Mouse (Mus musculus): ENCODE measurements around the gene Dnajc8. TPM values are rescaled to one million over a fixed set of nuclear protein-coding genes. Genes with fewer than 3 reads are reported as not detected.

The Dnajc8 gene
- total RNA-seq, 1 experiment: 167 TPM

DNA sequence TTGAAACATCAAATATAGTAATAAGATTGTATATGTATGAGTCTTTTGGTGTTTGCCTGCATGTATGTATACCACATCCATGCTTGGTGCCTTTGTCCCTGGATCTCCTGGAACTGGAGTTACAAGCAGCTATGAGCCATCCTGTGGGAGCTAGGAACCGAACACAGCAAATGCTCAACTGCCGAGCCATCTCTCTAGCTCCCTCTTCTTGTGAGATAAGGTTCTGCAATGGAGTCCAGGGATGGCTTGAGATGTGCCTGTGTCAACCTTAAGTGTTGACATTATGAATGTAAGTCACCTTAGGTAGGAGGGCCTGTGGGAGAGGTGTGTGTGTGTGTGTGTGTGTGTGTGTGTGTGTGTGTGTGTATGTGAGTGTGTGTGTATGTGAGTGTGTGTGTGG, 8.7 kb upstream of the Dnajc8 start:
- DNase-seq (ENCODE audit: low read depth, low spot score): no peak

DNA sequence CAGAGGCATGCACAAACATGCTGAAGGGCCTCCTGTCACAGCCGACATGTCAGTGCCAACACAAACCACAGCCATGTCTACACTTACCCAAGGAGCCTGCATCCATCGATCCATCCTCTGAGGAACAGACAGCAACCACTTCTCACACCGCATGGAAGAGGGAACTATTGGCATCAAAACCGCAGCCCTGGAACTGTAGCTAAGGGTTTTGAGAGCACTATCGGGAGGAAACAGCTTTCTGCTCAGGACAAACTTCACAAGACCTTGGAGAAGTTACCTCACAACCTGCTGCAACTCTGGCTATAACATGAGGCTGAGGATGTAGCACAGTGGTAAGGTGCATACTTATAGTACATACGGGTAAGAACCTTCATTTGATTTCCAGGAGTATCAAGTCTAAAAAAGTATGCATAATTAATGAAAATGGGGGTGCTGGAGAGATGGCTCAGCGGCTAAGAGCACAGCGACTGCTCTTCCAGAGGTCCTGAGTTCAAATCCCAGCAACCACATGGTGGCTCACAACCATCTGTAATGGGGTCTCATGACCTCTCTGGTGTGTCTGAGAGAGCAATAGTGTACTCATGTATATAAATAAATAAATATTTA, 7.3 kb upstream of the Dnajc8 start:
- Histone ChIP-seq H3K9ac (ENCODE audit: insufficient read depth, low read depth, low read length, poor library complexity, severe bottlenecking) (no peak overlapping the region), H3K4me3 (ENCODE audit: insufficient read depth in 1 of 2, low read depth in 1 of 2, low read length in 2 of 2, poor library complexity in 1 of 2, severe bottlenecking in 1 of 2) (no peak overlapping the region), H3K4me1 (ENCODE audit: control insufficient read depth in 2 of 2, insufficient read depth in 2 of 2, low read length in 2 of 2, poor library complexity in 1 of 2) (peaks cover 2 to 9% of the 10 kb centered on the region in 2 experiments; a peak in 2 of 4 replicates), H3K9me3 (ENCODE audit: control insufficient read depth, insufficient read depth, low read depth, low read length) (no peaks in the 10 kb centered on the region), H3K27ac (ENCODE audit: insufficient read depth, low read depth, low read length, poor library complexity, severe bottlenecking) (no peak overlapping the region), H3K36me3 (ENCODE audit: control insufficient read depth, insufficient read depth, low read length, poor library complexity, severe bottlenecking) (peaks cover 9% of the 10 kb centered on the region; the same call in 1 of the 2 replicates)
- in situ Hi-C loops (cut with MboI; ENCODE audit: low sequenced_read_pairs in 2 of 2, unreplicated experiment in 2 of 2): no loop called here
- TF ChIP-seq MAFK (IDR thresholded peaks at IDR 0.05; ENCODE audit: insufficient read depth, low read depth, low read length): no peak
- TF ChIP-seq ZC3H11A (IDR thresholded peaks at IDR 0.05; ENCODE audit: borderline replicate concordance, low read depth, low read length): no peak
- no peak for TF ChIP-seq ZNF384 (IDR thresholded peaks at IDR 0.05; ENCODE audit: low read depth, low read length)
- TF ChIP-seq CHD2 (IDR thresholded peaks at IDR 0.05; ENCODE audit: low read depth, low read length): no peak
- TF ChIP-seq HCFC1 (IDR thresholded peaks at IDR 0.05; ENCODE audit: borderline replicate concordance, insufficient read depth, low read length): no peak
- DNase-seq (ENCODE audit: low read depth, low spot score): no peak

More for the DNA sequence above, 8.7 kb upstream of the Dnajc8 start:
- Histone ChIP-seq H3K4me1 (ENCODE audit: control insufficient read depth in 2 of 2, insufficient read depth in 2 of 2, low read length in 2 of 2, poor library complexity in 1 of 2) (peaks cover 2 to 9% of the 10 kb centered on the region in 2 experiments; a peak in 2 of 4 replicates), H3K36me3 (ENCODE audit: control insufficient read depth, insufficient read depth, low read length, poor library complexity, severe bottlenecking) (peaks cover 9% of the 10 kb centered on the region; the same call in 1 of the 2 replicates), H3K4me3 (ENCODE audit: insufficient read depth in 1 of 2, low read depth in 1 of 2, low read length in 2 of 2, poor library complexity in 1 of 2, severe bottlenecking in 1 of 2) (no peak overlapping the region), H3K9ac (ENCODE audit: insufficient read depth, low read depth, low read length, poor library complexity, severe bottlenecking) (no peak overlapping the region), H3K27ac (ENCODE audit: insufficient read depth, low read depth, low read length, poor library complexity, severe bottlenecking) (no peak overlapping the region), H3K9me3 (ENCODE audit: control insufficient read depth, insufficient read depth, low read depth, low read length) (no peaks in the 10 kb centered on the region)
- in situ Hi-C loops (cut with MboI; ENCODE audit: low sequenced_read_pairs in 2 of 2, unreplicated experiment in 2 of 2): no loop called here
- TF ChIP-seq ZC3H11A (IDR thresholded peaks at IDR 0.05; ENCODE audit: borderline replicate concordance, low read depth, low read length) (no peak), MAFK (IDR thresholded peaks at IDR 0.05; ENCODE audit: insufficient read depth, low read depth, low read length) (no peak), CHD2 (IDR thresholded peaks at IDR 0.05; ENCODE audit: low read depth, low read length) (no peak), HCFC1 (IDR thresholded peaks at IDR 0.05; ENCODE audit: borderline replicate concordance, insufficient read depth, low read length) (no peak), ZNF384 (IDR thresholded peaks at IDR 0.05; ENCODE audit: low read depth, low read length) (no peak)

DNA sequence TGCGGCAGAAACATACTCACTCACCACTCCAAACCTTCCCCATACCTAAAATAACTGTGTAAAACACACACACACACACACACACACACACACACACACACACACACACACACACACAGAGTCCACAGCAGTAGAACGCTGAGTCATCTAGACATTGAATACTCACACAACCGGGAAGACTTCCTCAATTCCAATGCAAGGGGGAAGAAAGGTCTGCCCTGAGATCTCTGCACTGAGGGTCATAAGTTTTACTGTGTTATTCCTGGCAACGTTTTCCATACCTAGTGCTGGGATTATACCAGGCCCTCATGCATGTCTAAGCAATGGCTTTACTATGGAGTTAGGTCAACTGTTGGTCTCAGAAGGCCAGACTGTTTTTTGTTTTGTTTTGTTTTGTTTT, 6.0 kb upstream of the Dnajc8 start:
- TF ChIP-seq MAFK (IDR thresholded peaks at IDR 0.05; ENCODE audit: insufficient read depth, low read depth, low read length) (peak; percentile 57; the same call in 1 of the 2 replicates), HCFC1 (IDR thresholded peaks at IDR 0.05; ENCODE audit: borderline replicate concordance, insufficient read depth, low read length) (no peak), CHD2 (IDR thresholded peaks at IDR 0.05; ENCODE audit: low read depth, low read length) (no peak)
- H3K27ac ChIP-seq (ENCODE audit: insufficient read depth, low read depth, low read length, poor library complexity, severe bottlenecking): no peak overlapping the region; the same call in 1 of the 2 replicates
- H3K9me3 ChIP-seq (ENCODE audit: control insufficient read depth, insufficient read depth, low read depth, low read length): no peaks in the 10 kb centered on the region
- no peak overlapping the region for H3K9ac ChIP-seq (ENCODE audit: insufficient read depth, low read depth, low read length, poor library complexity, severe bottlenecking)
- H3K36me3 ChIP-seq (ENCODE audit: control insufficient read depth, insufficient read depth, low read length, poor library complexity, severe bottlenecking): peaks cover 9% of the 10 kb centered on the region; the same call in 1 of the 2 replicates
- in situ Hi-C loops (cut with MboI; ENCODE audit: low sequenced_read_pairs in 2 of 2, unreplicated experiment in 2 of 2): no loop called here
- no peak overlapping the region for H3K4me3 ChIP-seq (ENCODE audit: insufficient read depth in 1 of 2, low read depth in 1 of 2, low read length in 2 of 2, poor library complexity in 1 of 2, severe bottlenecking in 1 of 2)
- no peak for DNase-seq (ENCODE audit: low read depth, low spot score)
- peaks cover 7 to 9% of the 10 kb centered on the region in 2 experiments; a peak in 3 of 4 replicates for H3K4me1 ChIP-seq (ENCODE audit: control insufficient read depth in 2 of 2, insufficient read depth in 2 of 2, low read length in 2 of 2, poor library complexity in 1 of 2)

DNA sequence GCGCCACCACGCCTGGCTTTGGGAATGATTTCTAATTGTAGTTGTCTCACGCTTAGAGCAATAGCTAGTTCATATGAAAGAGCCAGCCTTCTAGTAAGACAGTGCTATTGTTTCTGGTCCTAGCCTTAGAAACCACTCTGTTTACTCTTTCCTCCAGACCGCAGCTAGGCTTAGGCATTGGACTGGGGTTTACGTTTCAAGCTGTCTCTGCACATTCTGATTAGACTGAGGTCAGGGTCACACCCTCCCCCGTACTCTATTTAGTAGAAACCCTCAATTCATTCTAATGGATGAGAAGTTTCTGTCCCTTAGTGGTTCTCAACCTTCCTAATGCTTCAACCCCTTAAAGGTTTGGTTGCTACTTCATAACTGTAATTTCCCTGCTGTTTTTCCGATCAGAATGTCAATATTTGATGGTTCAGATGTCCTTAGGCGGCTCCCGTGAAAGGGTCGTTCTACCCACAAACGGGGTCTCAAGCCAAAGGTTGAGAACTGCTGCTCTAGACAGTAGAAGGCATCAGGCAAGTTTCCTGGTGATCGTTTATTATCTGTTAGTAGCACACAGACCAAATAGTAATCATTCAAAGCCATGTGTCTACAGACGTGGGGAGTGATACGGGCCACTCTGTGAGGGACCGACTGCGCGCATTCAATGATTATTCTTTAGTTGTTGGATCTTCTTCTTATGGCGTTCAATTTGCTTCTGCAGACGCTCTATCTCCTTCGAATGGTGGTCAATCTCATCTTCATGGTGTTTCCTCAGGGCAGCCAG, 5.1 kb upstream of the Dnajc8 start:
- no peak overlapping the region for H3K27ac ChIP-seq (ENCODE audit: insufficient read depth, low read depth, low read length, poor library complexity, severe bottlenecking)
- H3K36me3 ChIP-seq (ENCODE audit: control insufficient read depth, insufficient read depth, low read length, poor library complexity, severe bottlenecking): peaks cover 9% of the 10 kb centered on the region; the same call in 1 of the 2 replicates
- TF ChIP-seq ZC3H11A (IDR thresholded peaks at IDR 0.05; ENCODE audit: borderline replicate concordance, low read depth, low read length) (no peak), CHD2 (IDR thresholded peaks at IDR 0.05; ENCODE audit: low read depth, low read length) (no peak), MAFK (IDR thresholded peaks at IDR 0.05; ENCODE audit: insufficient read depth, low read depth, low read length) (no peak), HCFC1 (IDR thresholded peaks at IDR 0.05; ENCODE audit: borderline replicate concordance, insufficient read depth, low read length) (no peak), ZNF384 (IDR thresholded peaks at IDR 0.05; ENCODE audit: low read depth, low read length) (no peak)
- H3K4me3 ChIP-seq (ENCODE audit: insufficient read depth in 1 of 2, low read depth in 1 of 2, low read length in 2 of 2, poor library complexity in 1 of 2, severe bottlenecking in 1 of 2): no peak overlapping the region
- H3K9me3 ChIP-seq (ENCODE audit: control insufficient read depth, insufficient read depth, low read depth, low read length): no peaks in the 10 kb centered on the region
- peaks cover 6 to 8% of the 10 kb centered on the region in 2 experiments for H3K4me1 ChIP-seq (ENCODE audit: control insufficient read depth in 2 of 2, insufficient read depth in 2 of 2, low read length in 2 of 2, poor library complexity in 1 of 2)
- H3K9ac ChIP-seq (ENCODE audit: insufficient read depth, low read depth, low read length, poor library complexity, severe bottlenecking): no peak overlapping the region
- DNase-seq (ENCODE audit: low read depth, low spot score): no peak
- in situ Hi-C loops (cut with MboI; ENCODE audit: low sequenced_read_pairs in 2 of 2, unreplicated experiment in 2 of 2): no loop called here

Measured in ES-E14 (cell line).